Mouse (Mus musculus): ENCODE measurements around the gene 9130023H24Rik. TPM values are rescaled to one million over a fixed set of nuclear protein-coding genes. Genes with fewer than 3 reads are reported as not detected.

The 9130023H24Rik gene
- polyA plus RNA-seq, 1 experiment from 2014 or later: 9.9 TPM

- H3K4me2 ChIP-seq (replicated peaks; ENCODE audit: low read depth, low read length): no peak overlapping the region
- H3K4me3 ChIP-seq (ENCODE audit: low read depth, low read length): no peak overlapping the region
- peaks cover 39% of the 10 kb centered on the region for H3K36me3 ChIP-seq (ENCODE audit: control insufficient read depth, insufficient read depth, low read length)
- no peaks in the 10 kb centered on the region for H3K9me3 ChIP-seq (ENCODE audit: control insufficient read depth, low read depth, low read length)
- no peaks in the 10 kb centered on the region for H3K27me3 ChIP-seq (ENCODE audit: control insufficient read depth, insufficient read depth, low read length)
- ATAC-seq (ENCODE audit: insufficient number of reproducible peaks, insufficient read depth, low FRiP score, low read depth): no peak
- peaks cover 13% of the 10 kb centered on the region for H3K4me1 ChIP-seq (ENCODE audit: control insufficient read depth, insufficient read depth, low read length)
- H3K9ac ChIP-seq (replicated peaks; ENCODE audit: low read depth, low read length): no peak overlapping the region
- WGBS: 97% methylated on average over 16 of the region's 16 CpGs
- no peak overlapping the region for H3K27ac ChIP-seq (ENCODE audit: low read length)
Observed at GRCm38 (mm10) chr7:128242331-128242730, 4.5 kb upstream of the 9130023H24Rik start.

GRCm38 (mm10) chr7:128240131-128240784 is 2.4 kb upstream of the 9130023H24Rik start:
- Histone ChIP-seq H3K4me2 (replicated peaks; ENCODE audit: low read depth, low read length) (no peak overlapping the region), H3K27me3 (ENCODE audit: control insufficient read depth, insufficient read depth, low read length) (no peaks in the 10 kb centered on the region), H3K4me1 (ENCODE audit: control insufficient read depth, insufficient read depth, low read length) (peaks cover 11% of the 10 kb centered on the region; the same call in 1 of the 2 replicates), H3K4me3 (ENCODE audit: low read depth, low read length) (no peak overlapping the region), H3K36me3 (ENCODE audit: control insufficient read depth, insufficient read depth, low read length) (peaks cover 39% of the 10 kb centered on the region), H3K9me3 (ENCODE audit: control insufficient read depth, low read depth, low read length) (no peaks in the 10 kb centered on the region), H3K27ac (ENCODE audit: low read length) (no peak overlapping the region), H3K9ac (replicated peaks; ENCODE audit: low read depth, low read length) (no peak overlapping the region)
- no peak for ATAC-seq (ENCODE audit: insufficient number of reproducible peaks, insufficient read depth, low FRiP score, low read depth)
- WGBS: 94% methylated on average over 27 of the region's 27 CpGs

- Histone ChIP-seq H3K4me1 (ENCODE audit: control insufficient read depth, insufficient read depth, low read length) (peaks cover 11% of the 10 kb centered on the region; the same call in 1 of the 2 replicates), H3K4me3 (ENCODE audit: low read depth, low read length) (peak overlapping the region; percentile 77), H3K27me3 (ENCODE audit: control insufficient read depth, insufficient read depth, low read length) (no peaks in the 10 kb centered on the region), H3K9ac (replicated peaks; ENCODE audit: low read depth, low read length) (no peak overlapping the region; the same call in 1 of the 2 replicates), H3K9me3 (ENCODE audit: control insufficient read depth, low read depth, low read length) (no peaks in the 10 kb centered on the region), H3K27ac (ENCODE audit: low read length) (peak overlapping the region; percentile 70; the same call in 1 of the 2 replicates), H3K4me2 (replicated peaks; ENCODE audit: low read depth, low read length) (peak overlapping the region; percentile 41), H3K36me3 (ENCODE audit: control insufficient read depth, insufficient read depth, low read length) (peaks cover 26% of the 10 kb centered on the region)
- 21% methylated on average over 4 of the region's 4 CpGs for WGBS
- no peak for ATAC-seq (ENCODE audit: insufficient number of reproducible peaks, insufficient read depth, low FRiP score, low read depth)
Observed at GRCm38 (mm10) chr7:128238991-128239390, 1.2 kb upstream of the 9130023H24Rik start.

- no peak for ATAC-seq (ENCODE audit: insufficient number of reproducible peaks, insufficient read depth, low FRiP score, low read depth)
- under 1% methylated on average over 25 of the region's 25 CpGs for WGBS
- no peaks in the 10 kb centered on the region for H3K27me3 ChIP-seq (ENCODE audit: control insufficient read depth, insufficient read depth, low read length)
Observed at GRCm38 (mm10) chr7:128237593-128237926, 271 bp downstream of the 9130023H24Rik start.

GRCm38 (mm10) chr7:128236856-128237592 is 807 bp downstream of the 9130023H24Rik start, which contains the start of gene Armc5:
TSS of gene Armc5 (plus strand) at chr7:128237342.
- peak within 1 kb of the TSS; percentile 77 for H3K4me3 ChIP-seq (ENCODE audit: low read depth, low read length)
- peaks cover 11% of the 10 kb centered on the region; the same call in 1 of the 2 replicates for H3K4me1 ChIP-seq (ENCODE audit: control insufficient read depth, insufficient read depth, low read length)
- peak within 1 kb of the TSS; percentile 96 for H3K27ac ChIP-seq (ENCODE audit: low read length)
- H3K9me3 ChIP-seq (ENCODE audit: control insufficient read depth, low read depth, low read length): no peaks in the 10 kb centered on the region
- H3K9ac ChIP-seq (replicated peaks; ENCODE audit: low read depth, low read length): peak within 1 kb of the TSS; percentile 74
- WGBS: 24% methylated on average over 37 of the region's 37 CpGs
- H3K36me3 ChIP-seq (ENCODE audit: control insufficient read depth, insufficient read depth, low read length): peaks cover 15% of the 10 kb centered on the region
- peak within 1 kb of the TSS; percentile 64 for H3K4me2 ChIP-seq (replicated peaks; ENCODE audit: low read depth, low read length)
- peak; percentile 30; the same call in 1 of the 2 replicates for ATAC-seq (ENCODE audit: insufficient number of reproducible peaks, insufficient read depth, low FRiP score, low read depth)
- no peaks in the 10 kb centered on the region for H3K27me3 ChIP-seq (ENCODE audit: control insufficient read depth, insufficient read depth, low read length)

More at GRCm38 (mm10) chr7:128237593-128237926, 271 bp downstream of the 9130023H24Rik start:
- Histone ChIP-seq H3K9ac (replicated peaks; ENCODE audit: low read depth, low read length) (peak overlapping the region; percentile 61), H3K4me3 (ENCODE audit: low read depth, low read length) (peak overlapping the region; percentile 77), H3K4me2 (replicated peaks; ENCODE audit: low read depth, low read length) (peak overlapping the region; percentile 64), H3K27ac (ENCODE audit: low read length) (peak overlapping the region; percentile 96), H3K9me3 (ENCODE audit: control insufficient read depth, low read depth, low read length) (no peaks in the 10 kb centered on the region), H3K4me1 (ENCODE audit: control insufficient read depth, insufficient read depth, low read length) (peaks cover 11% of the 10 kb centered on the region; the same call in 1 of the 2 replicates), H3K36me3 (ENCODE audit: control insufficient read depth, insufficient read depth, low read length) (peaks cover 19% of the 10 kb centered on the region)

GRCm38 (mm10) chr7:128236426-128236825 is 1.4 kb downstream of the 9130023H24Rik start:
- 93% methylated on average over 13 of the region's 13 CpGs for WGBS
- H3K9me3 ChIP-seq (ENCODE audit: control insufficient read depth, low read depth, low read length): no peaks in the 10 kb centered on the region
- H3K4me2 ChIP-seq (replicated peaks; ENCODE audit: low read depth, low read length): peak overlapping the region; percentile 64; the same call in 1 of the 2 replicates
- H3K9ac ChIP-seq (replicated peaks; ENCODE audit: low read depth, low read length): 0 out of 2 replicates have a peak overlapping the region, but pooled peaks have one; percentile 61
- no peaks in the 10 kb centered on the region for H3K27me3 ChIP-seq (ENCODE audit: control insufficient read depth, insufficient read depth, low read length)
- no peak overlapping the region for H3K27ac ChIP-seq (ENCODE audit: low read length)
- no peak for ATAC-seq (ENCODE audit: insufficient number of reproducible peaks, insufficient read depth, low FRiP score, low read depth)
- peaks cover 11% of the 10 kb centered on the region; the same call in 1 of the 2 replicates for H3K4me1 ChIP-seq (ENCODE audit: control insufficient read depth, insufficient read depth, low read length)
- H3K36me3 ChIP-seq (ENCODE audit: control insufficient read depth, insufficient read depth, low read length): peaks cover 10% of the 10 kb centered on the region
- no peak overlapping the region for H3K4me3 ChIP-seq (ENCODE audit: low read depth, low read length)

GRCm38 (mm10) chr7:128235481-128235880 is 2.4 kb downstream of the 9130023H24Rik start:
- Histone ChIP-seq H3K27me3 (ENCODE audit: control insufficient read depth, insufficient read depth, low read length) (no peaks in the 10 kb centered on the region), H3K4me2 (replicated peaks; ENCODE audit: low read depth, low read length) (no peak overlapping the region), H3K9me3 (ENCODE audit: control insufficient read depth, low read depth, low read length) (no peaks in the 10 kb centered on the region), H3K9ac (replicated peaks; ENCODE audit: low read depth, low read length) (no peak overlapping the region), H3K27ac (ENCODE audit: low read length) (no peak overlapping the region), H3K4me1 (ENCODE audit: control insufficient read depth, insufficient read depth, low read length) (peaks cover 11% of the 10 kb centered on the region; the same call in 1 of the 2 replicates), H3K36me3 (ENCODE audit: control insufficient read depth, insufficient read depth, low read length) (peaks cover 5% of the 10 kb centered on the region; the same call in 1 of the 2 replicates), H3K4me3 (ENCODE audit: low read depth, low read length) (no peak overlapping the region)
- no peak for ATAC-seq (ENCODE audit: insufficient number of reproducible peaks, insufficient read depth, low FRiP score, low read depth)
- WGBS: 91% methylated on average over 1 of the region's 1 CpGs

- no peak overlapping the region for H3K4me2 ChIP-seq (replicated peaks; ENCODE audit: low read depth, low read length)
- no peak for ATAC-seq (ENCODE audit: insufficient number of reproducible peaks, insufficient read depth, low FRiP score, low read depth)
- no peak overlapping the region for H3K4me3 ChIP-seq (ENCODE audit: low read depth, low read length)
Observed at GRCm38 (mm10) chr7:128234796-128235195, 3.0 kb downstream of the 9130023H24Rik start.

More at GRCm38 (mm10) chr7:128234796-128235195, 3.0 kb downstream of the 9130023H24Rik start:
- H3K27me3 ChIP-seq (ENCODE audit: control insufficient read depth, insufficient read depth, low read length): no peaks in the 10 kb centered on the region
- peaks cover 11% of the 10 kb centered on the region; the same call in 1 of the 2 replicates for H3K4me1 ChIP-seq (ENCODE audit: control insufficient read depth, insufficient read depth, low read length)
- WGBS: 73% methylated on average over 2 of the region's 2 CpGs
- H3K9ac ChIP-seq (replicated peaks; ENCODE audit: low read depth, low read length): no peak overlapping the region
- no peaks in the 10 kb centered on the region for H3K36me3 ChIP-seq (ENCODE audit: control insufficient read depth, insufficient read depth, low read length)
- no peaks in the 10 kb centered on the region for H3K9me3 ChIP-seq (ENCODE audit: control insufficient read depth, low read depth, low read length)
- H3K27ac ChIP-seq (ENCODE audit: low read length): no peak overlapping the region

All from stomach, embryonic 14.5 days (tissue).